Mouse (Mus musculus): Measurements from ENCODE around the gene Ddhd1.

DNA sequence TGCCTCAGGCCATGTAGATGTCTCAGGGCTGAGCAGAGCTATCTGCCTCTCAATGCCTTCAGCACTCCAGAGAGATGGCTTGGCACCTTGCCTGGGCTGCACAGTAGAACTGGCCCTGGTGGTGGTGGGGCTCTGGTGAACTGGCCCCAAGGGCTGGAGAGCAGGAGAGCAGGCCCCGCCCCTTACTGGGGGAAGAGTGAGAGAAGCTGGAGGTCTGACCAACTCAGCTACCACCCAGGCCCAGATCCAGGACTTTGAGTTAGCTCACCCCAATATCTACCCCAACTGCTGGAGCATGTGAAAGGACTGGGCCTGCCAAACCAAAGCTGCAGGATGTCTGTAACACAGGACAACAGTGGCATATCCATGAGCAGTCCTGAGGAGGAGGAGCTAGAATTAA, 94.4 kb downstream of the Ddhd1 start:
- TF ChIP-seq HCFC1 (IDR thresholded peaks at IDR 0.05; ENCODE audit: low read depth, low read length) (no peak), EP300 (IDR thresholded peaks at IDR 0.05; ENCODE audit: low read length) (no peak), MYC (IDR thresholded peaks at IDR 0.05; ENCODE audit: low read depth, low read length) (no peak), ELF1 (IDR thresholded peaks at IDR 0.05; ENCODE audit: low read depth, low read length) (no peak), MAX (IDR thresholded peaks at IDR 0.05; ENCODE audit: low read length) (no peak), GABPA (IDR thresholded peaks at IDR 0.05; ENCODE audit: insufficient replicate concordance, low read depth, low read length) (no peak), CTCF (conservative IDR thresholded peaks at IDR 0.05 in 1 of 2, IDR thresholded peaks at IDR 0.05 in 1 of 2; ENCODE audit: low read depth in 2 of 2, low read length in 2 of 2) (no peak), POLR2A (IDR thresholded peaks at IDR 0.05; ENCODE audit: low read depth, low read length) (no peak)

Data from CH12.LX (cell line).